Mouse (Mus musculus): ENCODE results near the gene Ap2a1. TPM values are rescaled to one million over a fixed set of nuclear protein-coding genes. Genes with fewer than 3 reads are reported as not detected.

Ap2a1 gene
- 10 to 100 TPM; 65.0 to 66.5 TPM for total RNA-seq (2023)

GRCm38 (mm10) chr7:44929204-44930151 lies at the start of gene Ap2a1:
Gene Ap2a1 (minus strand): TSS chr7:44929496.

DNA sequence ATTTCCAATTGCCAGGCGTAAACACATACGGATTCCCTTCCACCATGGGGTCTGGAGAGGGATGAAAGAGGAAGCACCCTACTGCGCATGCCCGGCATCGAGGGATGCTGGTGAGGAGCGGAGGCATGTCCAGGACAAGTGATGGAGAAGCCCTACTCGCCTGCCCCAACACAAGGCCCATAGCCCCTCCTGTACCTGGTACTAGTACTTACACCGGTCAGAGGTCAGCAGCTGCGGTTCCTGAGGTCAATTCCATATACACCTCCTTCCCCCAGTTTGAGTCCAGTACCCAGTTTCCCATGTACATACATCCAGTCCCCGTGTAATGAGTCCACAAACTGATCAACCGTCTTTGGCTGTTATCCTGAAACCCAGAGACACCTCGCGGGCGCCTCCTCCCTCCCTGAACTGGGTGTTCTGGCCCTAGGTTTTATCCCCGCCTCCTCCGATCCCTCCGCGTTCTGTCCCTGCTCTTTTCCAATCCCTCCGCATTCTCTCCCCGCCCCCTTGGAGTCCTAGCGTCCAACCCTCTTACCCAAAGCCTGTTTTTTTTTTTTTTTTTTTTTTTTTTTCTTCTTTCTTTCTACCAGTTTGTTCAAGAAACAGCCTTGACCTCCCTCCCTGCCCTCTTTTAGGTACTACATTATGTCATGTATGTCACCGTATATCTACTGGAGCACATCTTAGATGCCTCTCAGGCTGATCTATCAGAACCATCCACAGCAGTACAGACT lies 45.3 kb upstream of the Ap2a1 start, which contains the start of gene Cpt1c:
Gene Cpt1c (minus strand): TSS at position 469 of the 734 bp plus-strand sequence.

GRCm38 (mm10) chr7:44942904-44943303 lies 13.6 kb upstream of the Ap2a1 start, which contains the start of gene Tsks:
Gene Tsks (plus strand): TSS chr7:44943204.

GRCm38 (mm10) chr7:44895593-44896434 lies 33.5 kb downstream of the Ap2a1 start, which contains the start of gene Fuz:
Gene Fuz (plus strand): TSS chr7:44896079.

DNA sequence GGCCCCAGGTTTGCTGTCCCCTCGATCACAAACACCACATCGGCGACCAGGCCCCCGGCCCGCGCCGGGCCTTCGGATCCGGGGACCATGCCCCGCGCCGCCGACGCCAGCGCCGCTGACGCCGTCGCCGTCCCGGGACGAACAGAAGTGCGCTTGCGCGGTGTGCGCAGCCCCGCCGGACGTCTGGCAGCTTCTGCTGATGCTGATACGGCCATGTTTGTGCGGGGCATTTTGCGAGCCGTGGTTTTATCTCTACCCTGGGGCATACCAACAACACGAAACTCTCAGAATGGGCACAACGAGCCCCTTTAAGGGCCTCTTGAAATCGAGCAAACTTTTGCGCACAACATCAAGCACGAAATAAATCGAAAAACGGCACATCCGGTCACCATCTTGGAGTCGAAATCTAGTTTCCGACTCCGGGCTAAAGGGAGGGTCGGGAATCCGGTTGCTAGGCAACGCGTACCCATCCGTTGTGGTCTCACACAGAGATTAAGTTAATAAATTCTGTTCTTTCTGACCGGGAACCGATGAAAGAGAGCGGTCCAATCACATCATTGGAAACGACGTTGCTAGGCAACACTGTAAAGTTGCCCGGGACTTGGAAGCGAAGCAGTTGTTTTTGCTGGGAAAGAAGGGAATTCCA lies 36.9 kb downstream of the Ap2a1 start, which contains the start of gene Med25:
Gene Med25 (minus strand): TSS at position 437 of the 646 bp plus-strand sequence.

GRCm38 (mm10) chr7:44869697-44870528 lies 59.4 kb downstream of the Ap2a1 start, which contains the start of gene Ptov1:
Gene Ptov1 (minus strand): TSS chr7:44869788.

DNA sequence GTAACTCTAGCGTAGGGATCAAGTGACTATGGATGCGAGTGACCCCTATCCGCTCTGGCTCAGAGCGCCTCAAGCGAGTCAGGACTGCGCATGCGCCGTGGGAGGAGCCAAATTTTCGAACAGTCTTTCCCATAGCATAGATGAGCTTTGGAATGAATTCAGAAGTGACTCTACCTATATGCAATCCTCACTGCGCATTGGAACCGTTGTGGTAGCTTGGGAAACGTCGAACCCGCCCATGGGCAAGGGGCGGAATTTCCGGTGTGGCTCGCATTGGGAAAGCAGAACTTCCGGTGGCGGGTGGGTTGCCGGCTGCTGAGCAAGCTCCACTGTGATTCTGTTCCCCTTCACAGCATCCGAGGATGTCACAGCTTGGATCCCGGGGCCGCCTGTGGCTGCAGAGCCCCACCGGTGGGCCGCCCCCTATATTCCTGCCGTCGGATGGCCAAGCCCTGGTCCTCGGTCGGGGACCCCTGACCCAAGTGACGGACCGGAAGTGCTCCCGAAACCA lies 72.2 kb downstream of the Ap2a1 start, which contains the start of gene Pnkp:
Gene Pnkp (plus strand): TSS at position 98 of the 511 bp plus-strand sequence.

Other genes starting within 250 kb of the Ap2a1 start
- gene Izumo2, start 220.8 kb downstream of the Ap2a1 start, total RNA-seq (2023) = not detected
- 10 to 100 TPM; 57.7 to 61.2 TPM for gene Vrk3, start 181.1 kb downstream of the Ap2a1 start, total RNA-seq (2023)
- 1 to 10 TPM in 1 of 2 experiments, under 1 TPM in 1; 0.33 to 1.1 TPM for gene Zfp473, start 178.4 kb downstream of the Ap2a1 start, total RNA-seq (2023)
- 10 to 100 TPM; 26.2 to 31.2 TPM for gene Nup62, start 113.4 kb downstream of the Ap2a1 start, total RNA-seq (2023)
- gene Il4i1, start 113.1 kb downstream of the Ap2a1 start, total RNA-seq (2023) = 10 to 100 TPM; 12.7 to 14.3 TPM
- gene Atf5, start 112.8 kb downstream of the Ap2a1 start, total RNA-seq (2023) = 1 to 10 TPM; 4.7 to 6.0 TPM
- gene Akt1s1, start 80.5 kb downstream of the Ap2a1 start, total RNA-seq (2023) = 10 to 100 TPM; 28.4 to 31.3 TPM
- 10 to 100 TPM; 78.0 to 79.4 TPM for gene Tbc1d17, start 80.4 kb downstream of the Ap2a1 start, total RNA-seq (2023)
- 10 to 100 TPM; 83.9 to 88.5 TPM for gene Pnkp, start 72.4 kb downstream of the Ap2a1 start, total RNA-seq (2023)
- gene Ptov1, start 59.7 kb downstream of the Ap2a1 start, total RNA-seq (2023) = 10 to 100 TPM; 59.0 to 65.1 TPM
- gene Med25, start 36.8 kb downstream of the Ap2a1 start, total RNA-seq (2023) = 10 to 100 TPM; 51.0 to 54.3 TPM
- gene Fuz, start 33.4 kb downstream of the Ap2a1 start, total RNA-seq (2023) = 10 to 100 TPM in 1 of 2 experiments, 1 to 10 TPM in 1; 8.5 to 13.7 TPM
- gene Tsks, start 13.7 kb upstream of the Ap2a1 start, total RNA-seq (2023) = not detected
- gene Cpt1c, start 45.4 kb upstream of the Ap2a1 start, total RNA-seq (2023) = 1 to 10 TPM in 1 of 2 experiments, under 1 TPM in 1; 0.63 to 2.0 TPM
- 10 to 100 TPM; 73.2 to 92.6 TPM for gene Prmt1, start 57.1 kb upstream of the Ap2a1 start, total RNA-seq (2023)
- 100 to 1,000 TPM in 1 of 2 experiments, 10 to 100 TPM in 1; 99.4 to 105 TPM for gene Irf3, start 68.2 kb upstream of the Ap2a1 start, total RNA-seq (2023)
- 10 to 100 TPM; 12.7 to 21.1 TPM for gene Bcl2l12, start 69.2 kb upstream of the Ap2a1 start, total RNA-seq (2023)
- gene Scaf1, start 86.9 kb upstream of the Ap2a1 start, total RNA-seq (2023) = 10 to 100 TPM; 79.7 to 88.3 TPM
- gene Rras, start 88.5 kb upstream of the Ap2a1 start, total RNA-seq (2023) = 100 to 1,000 TPM; 157 to 168 TPM
- 10 to 100 TPM; 36.6 to 38.5 TPM for gene Prr12, start 123.4 kb upstream of the Ap2a1 start, total RNA-seq (2023)
- gene Nosip, start 132.9 kb upstream of the Ap2a1 start, total RNA-seq (2023) = 10 to 100 TPM; 43.8 to 49.1 TPM
- 10 to 100 TPM; 14.4 to 16.2 TPM for gene Prrg2, start 133.2 kb upstream of the Ap2a1 start, total RNA-seq (2023)
- gene Rcn3, start 162.7 kb upstream of the Ap2a1 start, total RNA-seq (2023) = 1 to 10 TPM; 3.8 to 4.9 TPM
- 100 to 1,000 TPM; 134 to 157 TPM for gene Fcgrt, start 174.4 kb upstream of the Ap2a1 start, total RNA-seq (2023)
- gene Rps11, start 194.9 kb upstream of the Ap2a1 start, total RNA-seq (2023) = 1,000 to 10,000 TPM; 2,292 to 2,480 TPM
- gene Rpl13a, start 199.3 kb upstream of the Ap2a1 start, total RNA-seq (2023) = 1,000 to 10,000 TPM; 1,720 to 2,206 TPM
- not detected for gene Gm45713, start 206.7 kb upstream of the Ap2a1 start, total RNA-seq (2023)
- 10 to 100 TPM; 38.8 to 44.7 TPM for gene Flt3l, start 206.9 kb upstream of the Ap2a1 start, total RNA-seq (2023)
- gene Pih1d1, start 224.8 kb upstream of the Ap2a1 start, total RNA-seq (2023) = 10 to 100 TPM; 40.7 to 42.0 TPM
- 100 to 1,000 TPM; 133 to 144 TPM for gene Aldh16a1, start 225.1 kb upstream of the Ap2a1 start, total RNA-seq (2023)
- not detected for gene Slc17a7, start 234.5 kb upstream of the Ap2a1 start, total RNA-seq (2023)